Mouse (Mus musculus): ENCODE results near the gene Kbtbd2. TPM values are rescaled to one million over a fixed set of nuclear protein-coding genes. Genes with fewer than 3 reads are reported as not detected.

Kbtbd2 gene
- polyA plus RNA-seq (2016; fragmentation: Nextera tagmentation; extraction: Ambion mirVana), result 37.0 and 40.2 TPM in 2 replicates

DNA sequence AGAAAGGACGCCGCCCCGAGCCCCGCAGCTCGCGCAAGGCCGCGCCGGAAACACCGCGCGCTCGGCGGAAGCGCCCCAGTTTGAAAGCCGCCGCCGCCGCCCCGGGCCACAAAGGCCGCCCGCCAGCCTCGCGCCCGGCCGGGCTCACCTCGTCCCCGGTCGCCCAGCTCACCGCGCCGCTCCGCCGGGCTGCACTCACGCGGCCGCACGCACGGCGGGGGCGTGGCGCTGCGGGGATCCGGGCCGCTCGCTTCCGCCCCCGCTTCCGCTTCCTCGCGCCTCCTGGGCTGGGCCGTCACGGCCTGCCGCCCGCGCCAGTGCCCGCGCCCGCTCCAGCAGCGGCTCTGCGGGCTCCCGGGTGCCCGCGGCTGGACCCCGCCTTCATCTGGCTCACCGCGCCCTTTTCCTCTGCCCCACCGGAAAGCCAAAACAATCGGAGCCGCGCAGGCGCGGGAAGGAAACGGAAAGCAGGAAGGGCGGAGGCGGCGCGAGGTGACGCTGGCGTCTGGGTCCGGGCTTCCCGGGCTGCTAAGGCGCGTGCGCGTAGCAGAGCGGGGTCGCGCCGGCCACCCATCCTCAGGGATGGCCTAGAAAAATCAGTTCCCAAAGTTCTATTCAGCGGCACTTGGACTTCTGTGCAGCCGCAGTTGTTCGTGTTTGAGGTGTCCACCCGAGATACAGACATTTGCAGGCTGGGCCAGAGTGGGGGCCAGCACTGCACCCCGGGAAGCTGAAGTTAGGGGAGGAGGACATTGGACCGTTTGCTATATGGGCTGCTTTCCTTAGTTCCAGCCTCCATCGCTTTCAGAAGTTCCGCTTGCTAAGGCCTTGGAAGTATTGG, at the start of gene Kbtbd2:
TSS of gene Kbtbd2 (minus strand) at position 503 of the 841 bp plus-strand sequence.
- ATAC-seq (ENCODE audit: insufficient number of reproducible peaks, low FRiP score), result peak; percentile 94
- Histone ChIP-seq H3K4me2 (peak within 1 kb of the TSS; percentile 80), H3K9me3 (replicated peaks) (no peaks in the 10 kb centered on the region; the same call in 1 of the 2 replicates), H3K27me3 (replicated peaks) (no peaks in the 10 kb centered on the region), H3K9ac (peak within 1 kb of the TSS; percentile 99), H3K4me3 (peak within 1 kb of the TSS; percentile 94), H3K27ac (ENCODE audit: poor library complexity, severe bottlenecking) (peak within 1 kb of the TSS; percentile 100), H3K36me3 (no peaks in the 10 kb centered on the region), H3K4me1 (replicated peaks) (peaks cover 25% of the 10 kb centered on the region)
- WGBS, result under 1% methylated on average over 98 of the region's 98 CpGs

DNA sequence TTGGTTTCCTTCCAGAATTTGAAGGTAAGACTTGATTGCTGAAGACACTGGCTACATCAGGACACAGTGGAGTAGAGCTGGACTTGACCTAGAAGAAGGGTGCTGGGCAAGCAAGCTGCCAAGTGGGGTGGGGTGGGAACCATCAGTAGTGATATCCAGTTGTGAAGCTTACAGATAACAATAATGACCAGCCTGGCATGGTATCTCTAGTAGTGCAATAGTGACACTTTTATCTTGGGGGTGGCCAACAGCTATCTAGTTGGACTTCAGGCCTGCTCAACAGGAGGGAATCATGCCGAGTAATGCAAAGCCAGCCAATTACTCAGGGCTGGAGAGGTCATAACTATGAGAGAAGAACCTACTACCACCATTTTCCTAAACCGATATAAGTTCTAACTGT, 46.8 kb upstream of the Kbtbd2 start:
- WGBS, result 62% methylated on average over 2 of the region's 2 CpGs
- Histone ChIP-seq H3K27me3 (replicated peaks) (no peaks in the 10 kb centered on the region), H3K4me3 (no peak overlapping the region), H3K27ac (ENCODE audit: poor library complexity, severe bottlenecking) (no peak overlapping the region), H3K4me1 (replicated peaks) (peaks cover 17% of the 10 kb centered on the region), H3K4me2 (no peak overlapping the region), H3K36me3 (peaks cover 8% of the 10 kb centered on the region), H3K9ac (no peak overlapping the region), H3K9me3 (replicated peaks) (no peaks in the 10 kb centered on the region)
- ATAC-seq (ENCODE audit: insufficient number of reproducible peaks, low FRiP score), result no peak

DNA sequence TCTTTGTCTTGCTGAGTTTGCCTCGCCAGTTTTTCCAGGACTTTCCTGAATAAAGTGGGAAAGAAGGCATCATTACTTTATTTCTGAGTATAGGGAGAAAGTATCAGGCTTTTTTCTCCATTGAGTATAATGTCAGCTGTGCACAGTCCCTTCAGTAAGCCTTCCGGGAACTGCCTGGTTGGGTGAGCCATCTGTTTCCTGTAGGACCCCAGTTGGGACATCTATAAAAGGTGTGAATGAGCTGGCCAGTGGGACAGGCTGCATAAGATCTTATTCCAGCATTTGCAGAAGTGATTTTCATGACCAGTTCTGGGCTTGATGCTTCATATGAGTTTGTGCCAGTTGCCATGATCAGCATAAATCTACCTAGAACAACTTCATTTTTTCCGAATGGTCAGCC, 45.6 kb upstream of the Kbtbd2 start:
- Histone ChIP-seq H3K4me1 (replicated peaks) (peaks cover 6% of the 10 kb centered on the region; the same call in 1 of the 2 replicates), H3K36me3 (peaks cover 12% of the 10 kb centered on the region), H3K4me2 (no peak overlapping the region), H3K4me3 (no peak overlapping the region), H3K9me3 (replicated peaks) (no peaks in the 10 kb centered on the region), H3K9ac (no peak overlapping the region), H3K27ac (ENCODE audit: poor library complexity, severe bottlenecking) (no peak overlapping the region), H3K27me3 (replicated peaks) (no peaks in the 10 kb centered on the region)
- 80% methylated on average over 3 of the region's 3 CpGs for WGBS
- ATAC-seq (ENCODE audit: insufficient number of reproducible peaks, low FRiP score), result no peak

DNA sequence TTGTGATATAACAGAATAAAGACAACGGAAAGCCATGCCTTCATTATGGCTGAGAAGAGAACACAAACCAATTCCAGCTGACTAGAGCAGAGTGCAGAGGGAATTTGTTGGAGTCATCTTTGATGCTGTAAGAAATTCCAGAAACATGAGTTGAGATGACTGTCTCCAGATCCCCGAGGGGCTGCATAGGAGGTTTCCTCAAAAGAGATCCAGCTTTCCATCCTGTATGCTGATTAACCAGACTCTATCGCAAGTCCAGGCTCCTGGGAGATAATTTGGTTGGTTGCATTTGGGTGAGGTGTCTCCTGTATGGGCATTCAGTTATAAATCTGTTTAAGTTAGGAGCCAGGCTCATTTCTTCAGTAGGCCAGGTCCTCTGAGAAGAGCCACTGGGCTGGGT, 40.0 kb upstream of the Kbtbd2 start:
- H3K27ac ChIP-seq (ENCODE audit: poor library complexity, severe bottlenecking), result no peak overlapping the region
- no peak for ATAC-seq (ENCODE audit: insufficient number of reproducible peaks, low FRiP score)
- no peak overlapping the region for H3K4me2 ChIP-seq
- H3K4me1 ChIP-seq (replicated peaks), result peaks cover 9% of the 10 kb centered on the region
- 77% methylated on average over 3 of the region's 3 CpGs for WGBS
- H3K36me3 ChIP-seq, result peaks cover 28% of the 10 kb centered on the region
- no peaks in the 10 kb centered on the region for H3K9me3 ChIP-seq (replicated peaks)
- H3K4me3 ChIP-seq, result no peak overlapping the region
- no peak overlapping the region for H3K9ac ChIP-seq
- no peaks in the 10 kb centered on the region for H3K27me3 ChIP-seq (replicated peaks)

DNA sequence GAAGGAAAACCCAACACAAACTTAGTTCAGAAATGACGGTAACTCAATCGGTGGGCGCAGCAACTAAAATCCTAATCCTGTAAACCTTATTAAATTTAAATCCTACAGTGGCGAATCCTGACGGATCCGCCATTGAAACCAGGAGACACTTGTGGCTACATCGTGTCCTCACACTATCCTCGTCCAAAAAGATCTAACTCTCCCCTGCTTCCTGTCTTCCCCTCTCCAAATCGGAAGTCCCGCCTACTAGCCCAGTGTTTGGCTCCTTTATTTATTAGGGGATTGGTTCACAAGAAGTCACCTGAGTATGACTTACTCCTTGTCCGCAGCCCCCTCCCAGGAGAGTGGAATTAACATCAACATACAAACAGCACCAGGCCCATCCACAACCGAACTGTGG, 39.6 kb upstream of the Kbtbd2 start:
- ATAC-seq (ENCODE audit: insufficient number of reproducible peaks, low FRiP score), result no peak
- WGBS, result 91% methylated on average over 12 of the region's 12 CpGs
- Histone ChIP-seq H3K9ac (no peak overlapping the region), H3K4me1 (replicated peaks) (peaks cover 9% of the 10 kb centered on the region), H3K27me3 (replicated peaks) (no peaks in the 10 kb centered on the region), H3K36me3 (peaks cover 28% of the 10 kb centered on the region), H3K27ac (ENCODE audit: poor library complexity, severe bottlenecking) (no peak overlapping the region), H3K4me2 (no peak overlapping the region), H3K4me3 (no peak overlapping the region), H3K9me3 (replicated peaks) (no peaks in the 10 kb centered on the region)

DNA sequence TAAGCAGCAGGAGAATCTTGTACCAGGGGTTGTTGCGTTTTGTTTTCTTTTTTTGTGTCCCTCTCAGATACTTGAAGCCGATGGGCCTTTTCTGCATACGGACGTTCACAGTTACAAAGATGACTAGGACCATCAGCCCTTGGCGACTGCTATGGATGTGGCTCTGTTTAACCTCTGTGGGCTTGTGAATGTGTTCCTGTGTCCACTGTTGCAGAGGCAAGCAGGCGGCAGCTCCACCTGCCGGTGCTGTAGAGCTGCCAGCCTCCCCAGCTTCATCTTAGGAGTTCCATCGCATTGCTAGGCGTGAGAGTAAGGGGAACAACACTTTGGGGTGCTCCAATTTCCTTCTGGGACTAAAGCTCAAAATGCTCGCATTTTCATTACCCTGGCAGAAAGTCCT, 37.9 kb upstream of the Kbtbd2 start:
- H3K9me3 ChIP-seq (replicated peaks), result no peaks in the 10 kb centered on the region
- no peak overlapping the region for H3K27ac ChIP-seq (ENCODE audit: poor library complexity, severe bottlenecking)
- no peak overlapping the region for H3K4me3 ChIP-seq
- no peak for ATAC-seq (ENCODE audit: insufficient number of reproducible peaks, low FRiP score)
- 83% methylated on average over 10 of the region's 10 CpGs for WGBS
- no peak overlapping the region for H3K4me2 ChIP-seq
- H3K9ac ChIP-seq, result no peak overlapping the region
- peaks cover 27% of the 10 kb centered on the region for H3K36me3 ChIP-seq
- no peaks in the 10 kb centered on the region for H3K27me3 ChIP-seq (replicated peaks)
- H3K4me1 ChIP-seq (replicated peaks), result peaks cover 9% of the 10 kb centered on the region

DNA sequence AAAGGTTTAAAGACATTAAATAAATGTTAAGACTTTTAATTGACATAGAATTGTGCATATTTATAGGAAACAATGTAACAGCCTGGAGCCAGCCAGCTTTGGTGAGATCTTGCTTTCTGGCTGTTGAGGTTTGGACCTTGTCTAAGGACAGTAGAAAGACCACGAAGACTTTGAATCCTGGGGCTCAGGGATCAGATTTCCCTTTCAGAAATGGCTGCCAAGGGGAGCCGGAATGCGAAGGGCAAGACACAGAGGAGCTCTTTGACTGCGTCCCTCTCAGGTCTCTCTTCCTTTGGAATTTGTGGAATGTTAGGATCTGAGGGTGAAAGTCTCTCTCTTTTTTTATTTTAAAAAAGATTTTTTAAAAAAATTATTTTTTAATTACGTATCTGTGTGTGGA, 37.2 kb upstream of the Kbtbd2 start:
- Histone ChIP-seq H3K9me3 (replicated peaks) (no peaks in the 10 kb centered on the region), H3K9ac (no peak overlapping the region), H3K27ac (ENCODE audit: poor library complexity, severe bottlenecking) (no peak overlapping the region), H3K36me3 (peaks cover 25% of the 10 kb centered on the region), H3K4me1 (replicated peaks) (peaks cover 9% of the 10 kb centered on the region), H3K27me3 (replicated peaks) (no peaks in the 10 kb centered on the region), H3K4me2 (no peak overlapping the region), H3K4me3 (no peak overlapping the region)
- whole genome bisulfite sequencing, result 58% methylated on average over 5 of the region's 5 CpGs
- no peak for ATAC-seq (ENCODE audit: insufficient number of reproducible peaks, low FRiP score)

DNA sequence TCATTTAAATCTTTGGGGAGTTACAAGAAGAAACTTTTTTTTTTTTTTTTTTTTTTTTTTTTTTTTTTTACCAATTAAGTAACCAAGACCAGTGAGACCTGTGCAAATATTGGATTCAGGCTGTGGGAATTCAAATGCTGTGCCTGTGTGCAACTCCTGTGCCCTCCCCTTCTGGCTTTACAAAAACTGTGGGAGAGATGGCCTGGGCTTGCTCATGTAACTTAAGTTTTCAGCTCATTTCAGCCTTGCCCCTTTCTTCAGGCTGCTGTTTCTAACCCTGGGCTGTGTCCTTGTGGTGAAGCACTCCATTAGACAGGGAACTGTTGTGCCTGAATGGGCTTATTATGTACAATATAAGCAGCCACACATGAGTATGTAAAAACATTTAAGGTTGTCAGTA, 35.2 kb upstream of the Kbtbd2 start:
- Histone ChIP-seq H3K4me3 (peak overlapping the region; percentile 94), H3K27ac (ENCODE audit: poor library complexity, severe bottlenecking) (no peak overlapping the region), H3K4me1 (replicated peaks) (peaks cover 9% of the 10 kb centered on the region), H3K9me3 (replicated peaks) (no peaks in the 10 kb centered on the region), H3K36me3 (peaks cover 22% of the 10 kb centered on the region), H3K27me3 (replicated peaks) (no peaks in the 10 kb centered on the region), H3K4me2 (peak overlapping the region; percentile 91), H3K9ac (peak overlapping the region; percentile 43; the same call in 1 of the 2 replicates)
- ATAC-seq (ENCODE audit: insufficient number of reproducible peaks, low FRiP score), result no peak

DNA sequence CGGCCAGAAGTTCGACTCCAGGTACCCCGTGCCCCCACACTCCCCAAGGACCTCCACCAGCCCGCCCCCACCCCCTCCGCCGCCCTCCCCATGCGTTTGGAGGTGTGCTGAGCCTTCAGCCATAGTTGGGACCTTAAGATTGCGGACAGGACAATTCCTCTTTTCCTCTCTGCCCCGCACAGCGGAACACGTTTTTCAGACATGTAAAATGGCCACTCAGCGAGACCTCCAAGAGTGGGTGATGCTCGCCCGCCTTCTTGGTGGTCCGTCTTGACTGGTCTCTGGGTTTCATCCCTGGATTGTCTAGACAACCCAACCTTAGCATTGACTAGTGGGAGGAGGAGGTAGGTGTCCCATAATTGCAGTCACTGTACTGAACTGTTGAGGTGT, 34.8 kb upstream of the Kbtbd2 start:
- peak; percentile 5; the same call in 1 of the 2 replicates for ATAC-seq (ENCODE audit: insufficient number of reproducible peaks, low FRiP score)

DNA sequence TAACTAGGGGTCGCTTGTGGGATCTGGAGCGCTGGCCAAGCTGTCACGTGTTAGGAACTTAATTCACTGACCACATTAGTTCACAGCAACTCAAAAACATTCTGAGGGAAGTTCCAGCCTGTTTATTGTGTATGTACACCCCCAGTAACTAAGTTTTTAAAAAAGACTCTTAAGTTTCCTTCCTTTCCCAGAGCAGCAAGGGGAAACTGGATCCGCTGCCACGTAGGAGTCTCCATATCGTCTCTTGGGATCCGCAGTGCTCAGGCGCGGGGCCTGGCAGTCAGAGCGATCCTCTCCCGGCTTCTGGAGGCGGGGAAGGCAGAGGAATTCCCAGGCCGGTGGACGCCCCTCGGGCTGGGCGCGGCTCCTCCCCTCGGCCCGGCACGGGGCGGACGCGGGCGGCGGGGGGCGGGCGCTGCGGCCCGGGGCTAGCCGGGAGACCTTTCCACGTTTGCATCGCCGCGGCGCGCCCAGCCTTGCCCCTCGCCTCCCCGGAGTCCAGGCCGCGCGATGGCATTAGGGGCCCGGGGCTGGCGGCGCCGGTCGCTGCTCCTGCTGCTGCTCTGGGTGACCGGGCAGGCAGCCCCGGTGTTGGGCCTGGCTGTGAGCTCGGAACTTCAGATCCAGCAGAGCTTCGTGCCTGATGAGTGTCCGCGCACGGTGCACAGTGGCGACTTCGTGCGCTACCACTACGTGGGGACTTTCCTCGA, 34.2 kb upstream of the Kbtbd2 start, which contains the start of gene Fkbp9:
TSS of gene Fkbp9 (plus strand) at position 363 of the 710 bp plus-strand sequence.
- Histone ChIP-seq H3K9me3 (replicated peaks) (no peaks in the 10 kb centered on the region), H3K27ac (ENCODE audit: poor library complexity, severe bottlenecking) (peak within 1 kb of the TSS; percentile 92), H3K4me2 (peak within 1 kb of the TSS; percentile 91), H3K27me3 (replicated peaks) (no peaks in the 10 kb centered on the region), H3K4me3 (peak within 1 kb of the TSS; percentile 94), H3K4me1 (replicated peaks) (peaks cover 9% of the 10 kb centered on the region), H3K9ac (peak within 1 kb of the TSS; percentile 94), H3K36me3 (peaks cover 13% of the 10 kb centered on the region)
- ATAC-seq (ENCODE audit: insufficient number of reproducible peaks, low FRiP score), result peak; percentile 94
- WGBS, result under 1% methylated on average over 58 of the region's 58 CpGs

More for the DNA sequence above, 34.8 kb upstream of the Kbtbd2 start:
- Histone ChIP-seq H3K4me2 (peak overlapping the region; percentile 91), H3K36me3 (peaks cover 18% of the 10 kb centered on the region), H3K27me3 (replicated peaks) (no peaks in the 10 kb centered on the region), H3K9ac (peak overlapping the region; percentile 94), H3K27ac (ENCODE audit: poor library complexity, severe bottlenecking) (peak overlapping the region; percentile 92), H3K4me1 (replicated peaks) (peaks cover 9% of the 10 kb centered on the region), H3K4me3 (peak overlapping the region; percentile 94), H3K9me3 (replicated peaks) (no peaks in the 10 kb centered on the region)
- WGBS, result under 1% methylated on average over 15 of the region's 15 CpGs

DNA sequence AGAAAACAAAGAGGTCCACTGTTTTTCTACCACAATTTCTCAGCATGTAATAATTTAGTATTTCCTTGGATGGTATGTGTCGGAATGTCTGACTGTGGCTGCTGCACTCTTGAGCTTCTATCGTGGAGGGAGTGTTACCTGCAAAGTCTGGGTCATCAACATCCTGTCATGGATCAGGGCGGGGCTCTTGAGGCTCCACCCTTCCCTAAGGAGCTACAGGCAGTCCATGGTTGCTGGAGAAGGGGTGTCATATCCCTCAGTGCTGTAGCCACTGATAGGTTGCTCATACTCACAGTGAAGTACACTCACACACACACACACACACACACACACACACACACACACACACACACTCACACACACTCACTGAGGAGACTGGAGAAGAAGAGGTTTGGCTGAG, 28.0 kb upstream of the Kbtbd2 start:
- H3K4me1 ChIP-seq (replicated peaks), result no peaks in the 10 kb centered on the region
- H3K4me2 ChIP-seq, result no peak overlapping the region
- no peak overlapping the region for H3K4me3 ChIP-seq
- H3K27me3 ChIP-seq (replicated peaks), result no peaks in the 10 kb centered on the region
- H3K36me3 ChIP-seq, result no peaks in the 10 kb centered on the region
- no peak overlapping the region for H3K9ac ChIP-seq
- H3K27ac ChIP-seq (ENCODE audit: poor library complexity, severe bottlenecking), result no peak overlapping the region
- ATAC-seq (ENCODE audit: insufficient number of reproducible peaks, low FRiP score), result no peak
- WGBS, result 53% methylated on average over 3 of the region's 3 CpGs
- no peaks in the 10 kb centered on the region for H3K9me3 ChIP-seq (replicated peaks)
